Mouse (Mus musculus): ENCODE results near the gene Slc39a11. TPM values are rescaled to one million over a fixed set of nuclear protein-coding genes. Genes with fewer than 3 reads are reported as not detected.
A peak's percentile ranks its signal among the peaks of the same experiment; 100 is the strongest.

Gene Slc39a11
- polyA plus RNA-seq, 1 experiment from 2014 or later = 12.5 TPM

- peaks cover 3% of the 10 kb centered on the region for H3K4me1 ChIP-seq (ENCODE audit: control insufficient read depth, insufficient read depth, low read length)
- ATAC-seq (replicated peaks; ENCODE audit: insufficient number of reproducible peaks, low FRiP score, low TSS enrichment, low read depth) (no peak), DNase-seq (ENCODE audit: low spot score) (no peak)
- H3K36me3 ChIP-seq (replicated peaks; ENCODE audit: control insufficient read depth, insufficient read depth, low read depth, low read length) = no peaks in the 10 kb centered on the region
- H3K4me2 ChIP-seq (ENCODE audit: low read depth, low read length) = no peak overlapping the region
- 85% methylated on average over 4 of the region's 4 CpGs for WGBS
- H3K4me3 ChIP-seq (ENCODE audit: low read depth, low read length) = no peak overlapping the region
- H3K9me3 ChIP-seq (replicated peaks; ENCODE audit: control insufficient read depth, low read length) = no peaks in the 10 kb centered on the region; the same call in 1 of the 2 replicates
- H3K27ac ChIP-seq (replicated peaks; ENCODE audit: low read depth, low read length) = no peak overlapping the region
- H3K27me3 ChIP-seq (ENCODE audit: control insufficient read depth, insufficient read depth, low read length) = no peaks in the 10 kb centered on the region
- H3K9ac ChIP-seq (replicated peaks; ENCODE audit: low read length) = no peak overlapping the region
Measured at GRCm38 (mm10) chr11:113450665-113451064, 199.2 kb downstream of the Slc39a11 start.

- H3K9ac ChIP-seq (replicated peaks; ENCODE audit: low read length) = no peak overlapping the region
- no peak overlapping the region for H3K27ac ChIP-seq (replicated peaks; ENCODE audit: low read depth, low read length)
- peaks cover 3% of the 10 kb centered on the region for H3K4me1 ChIP-seq (ENCODE audit: control insufficient read depth, insufficient read depth, low read length)
- H3K9me3 ChIP-seq (replicated peaks; ENCODE audit: control insufficient read depth, low read length) = no peaks in the 10 kb centered on the region; the same call in 1 of the 2 replicates
- H3K4me3 ChIP-seq (ENCODE audit: low read depth, low read length) = no peak overlapping the region
- H3K36me3 ChIP-seq (replicated peaks; ENCODE audit: control insufficient read depth, insufficient read depth, low read depth, low read length) = no peaks in the 10 kb centered on the region
- H3K27me3 ChIP-seq (ENCODE audit: control insufficient read depth, insufficient read depth, low read length) = no peaks in the 10 kb centered on the region
- no peak for DNase-seq (ENCODE audit: low spot score)
- no peak for ATAC-seq (replicated peaks; ENCODE audit: insufficient number of reproducible peaks, low FRiP score, low TSS enrichment, low read depth)
- no peak overlapping the region for H3K4me2 ChIP-seq (ENCODE audit: low read depth, low read length)
- WGBS = 85% methylated on average over 6 of the region's 6 CpGs
Measured at GRCm38 (mm10) chr11:113450028-113450427, 199.9 kb downstream of the Slc39a11 start.

- Histone ChIP-seq H3K4me2 (ENCODE audit: low read depth, low read length) (no peak overlapping the region), H3K27ac (replicated peaks; ENCODE audit: low read depth, low read length) (no peak overlapping the region), H3K4me3 (ENCODE audit: low read depth, low read length) (no peak overlapping the region), H3K27me3 (ENCODE audit: control insufficient read depth, insufficient read depth, low read length) (no peaks in the 10 kb centered on the region), H3K36me3 (replicated peaks; ENCODE audit: control insufficient read depth, insufficient read depth, low read depth, low read length) (no peaks in the 10 kb centered on the region), H3K9me3 (replicated peaks; ENCODE audit: control insufficient read depth, low read length) (no peaks in the 10 kb centered on the region; the same call in 1 of the 2 replicates), H3K4me1 (ENCODE audit: control insufficient read depth, insufficient read depth, low read length) (no peaks in the 10 kb centered on the region), H3K9ac (replicated peaks; ENCODE audit: low read length) (no peak overlapping the region)
- ATAC-seq (replicated peaks; ENCODE audit: insufficient number of reproducible peaks, low FRiP score, low TSS enrichment, low read depth) = no peak
- DNase-seq (ENCODE audit: low spot score) = no peak
- WGBS = 94% methylated on average over 11 of the region's 11 CpGs
Measured at GRCm38 (mm10) chr11:113442036-113442435, 207.8 kb downstream of the Slc39a11 start.

- peak; percentile 65 for DNase-seq (ENCODE audit: low spot score)
- H3K27me3 ChIP-seq (ENCODE audit: control insufficient read depth, insufficient read depth, low read length) = no peaks in the 10 kb centered on the region
- H3K4me1 ChIP-seq (ENCODE audit: control insufficient read depth, insufficient read depth, low read length) = peaks cover 2% of the 10 kb centered on the region; the same call in 1 of the 2 replicates
- 42% methylated on average over 20 of the region's 20 CpGs for WGBS
- peak overlapping the region; percentile 7; the same call in 1 of the 2 replicates for H3K9ac ChIP-seq (replicated peaks; ENCODE audit: low read length)
- H3K9me3 ChIP-seq (replicated peaks; ENCODE audit: control insufficient read depth, low read length) = no peaks in the 10 kb centered on the region
- no peak overlapping the region for H3K4me2 ChIP-seq (ENCODE audit: low read depth, low read length)
- ATAC-seq (replicated peaks; ENCODE audit: insufficient number of reproducible peaks, low FRiP score, low TSS enrichment, low read depth) = peak; percentile 85
- H3K27ac ChIP-seq (replicated peaks; ENCODE audit: low read depth, low read length) = 0 out of 2 replicates have a peak overlapping the region, but pooled peaks have one; percentile 22
- no peak overlapping the region for H3K4me3 ChIP-seq (ENCODE audit: low read depth, low read length)
- no peaks in the 10 kb centered on the region for H3K36me3 ChIP-seq (replicated peaks; ENCODE audit: control insufficient read depth, insufficient read depth, low read depth, low read length)
Measured at GRCm38 (mm10) chr11:113439328-113440030, 210.4 kb downstream of the Slc39a11 start.

GRCm38 (mm10) chr11:113438915-113439314 lies 211.0 kb downstream of the Slc39a11 start:
- Histone ChIP-seq H3K9ac (replicated peaks; ENCODE audit: low read length) (no peak overlapping the region), H3K27ac (replicated peaks; ENCODE audit: low read depth, low read length) (no peak overlapping the region), H3K27me3 (ENCODE audit: control insufficient read depth, insufficient read depth, low read length) (no peaks in the 10 kb centered on the region), H3K36me3 (replicated peaks; ENCODE audit: control insufficient read depth, insufficient read depth, low read depth, low read length) (no peaks in the 10 kb centered on the region), H3K9me3 (replicated peaks; ENCODE audit: control insufficient read depth, low read length) (no peaks in the 10 kb centered on the region), H3K4me2 (ENCODE audit: low read depth, low read length) (no peak overlapping the region), H3K4me1 (ENCODE audit: control insufficient read depth, insufficient read depth, low read length) (peaks cover 2% of the 10 kb centered on the region; the same call in 1 of the 2 replicates), H3K4me3 (ENCODE audit: low read depth, low read length) (no peak overlapping the region)
- WGBS = 87% methylated on average over 5 of the region's 5 CpGs
- DNase-seq (ENCODE audit: low spot score) (no peak), ATAC-seq (replicated peaks; ENCODE audit: insufficient number of reproducible peaks, low FRiP score, low TSS enrichment, low read depth) (no peak)

GRCm38 (mm10) chr11:113437357-113437756 lies 212.5 kb downstream of the Slc39a11 start:
- H3K9me3 ChIP-seq (replicated peaks; ENCODE audit: control insufficient read depth, low read length) = no peaks in the 10 kb centered on the region
- peaks cover 2% of the 10 kb centered on the region; the same call in 1 of the 2 replicates for H3K4me1 ChIP-seq (ENCODE audit: control insufficient read depth, insufficient read depth, low read length)
- no peak for ATAC-seq (replicated peaks; ENCODE audit: insufficient number of reproducible peaks, low FRiP score, low TSS enrichment, low read depth)
- no peak overlapping the region for H3K27ac ChIP-seq (replicated peaks; ENCODE audit: low read depth, low read length)
- no peak overlapping the region for H3K4me2 ChIP-seq (ENCODE audit: low read depth, low read length)
- H3K36me3 ChIP-seq (replicated peaks; ENCODE audit: control insufficient read depth, insufficient read depth, low read depth, low read length) = no peaks in the 10 kb centered on the region
- WGBS = 86% methylated on average over 9 of the region's 9 CpGs
- no peak for DNase-seq (ENCODE audit: low spot score)
- no peaks in the 10 kb centered on the region for H3K27me3 ChIP-seq (ENCODE audit: control insufficient read depth, insufficient read depth, low read length)
- no peak overlapping the region for H3K9ac ChIP-seq (replicated peaks; ENCODE audit: low read length)
- no peak overlapping the region for H3K4me3 ChIP-seq (ENCODE audit: low read depth, low read length)

GRCm38 (mm10) chr11:113436299-113436698 lies 213.6 kb downstream of the Slc39a11 start:
- DNase-seq (ENCODE audit: low spot score) (no peak), ATAC-seq (replicated peaks; ENCODE audit: insufficient number of reproducible peaks, low FRiP score, low TSS enrichment, low read depth) (no peak)
- peaks cover 2% of the 10 kb centered on the region; the same call in 1 of the 2 replicates for H3K4me1 ChIP-seq (ENCODE audit: control insufficient read depth, insufficient read depth, low read length)
- H3K4me3 ChIP-seq (ENCODE audit: low read depth, low read length) = no peak overlapping the region
- no peaks in the 10 kb centered on the region for H3K27me3 ChIP-seq (ENCODE audit: control insufficient read depth, insufficient read depth, low read length)
- H3K9ac ChIP-seq (replicated peaks; ENCODE audit: low read length) = no peak overlapping the region
- 89% methylated on average over 6 of the region's 6 CpGs for WGBS
- no peak overlapping the region for H3K4me2 ChIP-seq (ENCODE audit: low read depth, low read length)
- no peaks in the 10 kb centered on the region for H3K36me3 ChIP-seq (replicated peaks; ENCODE audit: control insufficient read depth, insufficient read depth, low read depth, low read length)
- no peak overlapping the region for H3K27ac ChIP-seq (replicated peaks; ENCODE audit: low read depth, low read length)
- no peaks in the 10 kb centered on the region for H3K9me3 ChIP-seq (replicated peaks; ENCODE audit: control insufficient read depth, low read length)

GRCm38 (mm10) chr11:113435696-113436095 lies 214.2 kb downstream of the Slc39a11 start:
- H3K9me3 ChIP-seq (replicated peaks; ENCODE audit: control insufficient read depth, low read length) = no peaks in the 10 kb centered on the region
- no peaks in the 10 kb centered on the region for H3K27me3 ChIP-seq (ENCODE audit: control insufficient read depth, insufficient read depth, low read length)
- DNase-seq (ENCODE audit: low spot score) (peak; percentile 37), ATAC-seq (replicated peaks; ENCODE audit: insufficient number of reproducible peaks, low FRiP score, low TSS enrichment, low read depth) (no peak)
- 48% methylated on average over 5 of the region's 5 CpGs for WGBS
- no peak overlapping the region for H3K27ac ChIP-seq (replicated peaks; ENCODE audit: low read depth, low read length)
- H3K4me1 ChIP-seq (ENCODE audit: control insufficient read depth, insufficient read depth, low read length) = peaks cover 2% of the 10 kb centered on the region; the same call in 1 of the 2 replicates
- no peaks in the 10 kb centered on the region for H3K36me3 ChIP-seq (replicated peaks; ENCODE audit: control insufficient read depth, insufficient read depth, low read depth, low read length)
- H3K4me2 ChIP-seq (ENCODE audit: low read depth, low read length) = no peak overlapping the region
- H3K9ac ChIP-seq (replicated peaks; ENCODE audit: low read length) = no peak overlapping the region
- no peak overlapping the region for H3K4me3 ChIP-seq (ENCODE audit: low read depth, low read length)

Data from embryonic facial prominence, embryonic 11.5 days (tissue).